Mouse (Mus musculus) liver, embryonic 13.5 days (tissue): ENCODE measurements around the gene Unk. TPM values are rescaled to one million over a fixed set of nuclear protein-coding genes. Genes with fewer than 3 reads are reported as not detected.
"Not testable (repeated sequence)": the region's sequence is repeated elsewhere in the genome, so short reads cannot be mapped to it uniquely, and the experiment has no call there.

ENCODE experiments used
- ATAC-seq: fragments of 200-750 bp; cut with Nextera tagmentation; 2 replicates; pipeline ENCODE4 v1.8.0; 2017; ENCODE audit warnings: low read depth, mild to moderate bottlenecking, moderate number of reproducible peaks, moderate library complexity
- DNase-seq: peaks from one replicate; pipeline ENCODE4 v3.0.0; 2022
- H3K27ac ChIP-seq: fragments of 300-500 bp; sonication (generic); 2 replicates; pipeline ENCODE4 v1.5.1; 2015; ENCODE audit warnings: moderate library complexity, mild to moderate bottlenecking, inconsistent platforms
- H3K27me3 ChIP-seq: fragments of 300-500 bp; sonication (generic); 2 replicates; pipeline ENCODE4 v1.6.1; 2015; ENCODE audit warnings: mild to moderate bottlenecking, inconsistent platforms
- H3K36me3 ChIP-seq: fragments of 300-500 bp; sonication (generic); 2 replicates; pipeline ENCODE4 v1.6.1; 2015; ENCODE audit warnings: mild to moderate bottlenecking, inconsistent platforms
- H3K4me1 ChIP-seq: fragments of 300-500 bp; sonication (generic); replicated peaks from 2 replicates; pipeline ENCODE4 v1.6.1; 2015; ENCODE audit warnings: inconsistent platforms
- H3K4me2 ChIP-seq: fragments of 300-500 bp; sonication (generic); 2 replicates; pipeline ENCODE4 v1.6.1; 2015; ENCODE audit warnings: inconsistent platforms, mild to moderate bottlenecking, moderate library complexity
- H3K4me3 ChIP-seq: fragments of 300-500 bp; sonication (generic); replicated peaks from 2 replicates; pipeline ENCODE4 v1.5.1; 2015; ENCODE audit warnings: mild to moderate bottlenecking, inconsistent platforms
- H3K9ac ChIP-seq: fragments of 300-500 bp; sonication (generic); 2 replicates; pipeline ENCODE4 v1.6.1; 2015; ENCODE audit warnings: mild to moderate bottlenecking, inconsistent platforms
- H3K9me3 ChIP-seq: fragments of 300-500 bp; sonication (generic); replicated peaks from 2 replicates; pipeline ENCODE4 v1.6.1; 2016; ENCODE audit warnings: inconsistent platforms
- WGBS: fragments of 180-500 bp; shearing (Covaris S2); methylation state at CpG from one replicate; pipeline ENCODE4 v1.1.7; 2015; ENCODE audit not compliant: insufficient replicate concordance; 5-methylcytosine and 5-hydroxymethylcytosine counted together
- polyA plus RNA-seq: library from polyadenylated mRNA; unstranded; fragments of >200 nt; fragmentation: Nextera tagmentation; extraction: Ambion mirVana; gene quantifications from 2 replicates; pipeline ENCODE4 v1.2.1, GENCODE M21; 2015

Gene Unk
- polyA plus RNA-seq, 1 experiment from 2014 or later: 9.8 TPM

DNA sequence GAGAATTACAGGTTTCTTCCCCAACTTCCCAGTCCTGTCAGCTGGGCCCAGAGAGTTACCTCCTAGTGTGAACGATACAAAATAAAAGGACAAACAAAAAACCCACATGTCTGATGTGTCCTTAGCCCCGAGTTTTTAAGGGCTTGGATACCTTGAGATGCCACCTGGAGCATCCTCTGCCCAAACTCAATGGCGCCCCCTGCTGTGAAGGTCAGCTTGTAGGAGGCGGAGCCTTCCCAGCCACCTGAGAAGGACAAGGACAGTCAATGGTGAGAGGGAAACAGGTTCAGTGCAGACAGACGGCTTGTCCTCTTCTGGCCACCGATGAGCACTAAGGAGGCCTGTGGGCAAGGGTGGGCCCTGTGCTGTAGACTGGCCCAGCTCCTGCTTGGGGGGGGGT is 51.0 kb downstream of the Unk start:
- H3K4me3 ChIP-seq: no peak overlapping the region
- ATAC-seq: no peak
- H3K4me1 ChIP-seq: peaks cover 97% of the 10 kb centered on the region
- H3K9ac ChIP-seq: no peak overlapping the region
- H3K27me3 ChIP-seq: no peaks in the 10 kb centered on the region
- peak; percentile 65 for DNase-seq
- no peak overlapping the region for H3K4me2 ChIP-seq
- H3K36me3 ChIP-seq: peaks cover 63% of the 10 kb centered on the region
- peak overlapping the region; percentile 60; the same call in 1 of the 2 replicates for H3K27ac ChIP-seq
- no peaks in the 10 kb centered on the region for H3K9me3 ChIP-seq
- WGBS: 69% methylated on average over 6 of the region's 6 CpGs

DNA sequence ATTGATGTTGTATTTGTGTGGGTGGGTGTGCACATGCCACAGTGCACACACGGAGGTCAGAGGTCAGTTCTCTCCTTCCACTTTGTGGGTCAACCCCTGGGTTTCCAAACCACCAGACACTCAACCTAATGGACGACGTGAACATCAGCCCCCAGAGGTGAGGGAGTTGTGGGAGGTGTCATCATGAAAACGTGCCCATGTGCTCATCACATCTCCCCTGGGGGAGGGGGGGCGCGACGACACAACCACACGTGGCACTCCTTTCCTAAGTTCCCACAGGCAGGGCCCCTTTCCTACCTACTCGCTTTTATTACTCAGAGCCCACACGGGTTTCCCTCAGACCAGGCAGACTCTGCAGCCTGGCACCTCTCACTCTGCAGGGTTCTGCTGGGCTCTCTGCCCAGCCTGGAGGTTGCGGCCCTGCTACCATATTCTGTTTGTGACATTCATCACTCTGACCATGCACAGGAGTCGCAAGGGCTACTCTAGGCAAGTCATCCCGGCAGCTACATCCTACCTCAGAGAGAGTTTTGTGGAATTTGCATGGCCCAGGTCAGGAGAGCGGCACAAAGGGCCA is 53.1 kb downstream of the Unk start:
- ATAC-seq (no peak), DNase-seq (no peak)
- Histone ChIP-seq H3K27me3 (no peaks in the 10 kb centered on the region), H3K9ac (peak overlapping the region; percentile 80; the same call in 1 of the 2 replicates), H3K9me3 (no peaks in the 10 kb centered on the region), H3K36me3 (peaks cover 63% of the 10 kb centered on the region), H3K4me3 (no peak overlapping the region), H3K4me2 (no peak overlapping the region), H3K4me1 (peaks cover 85% of the 10 kb centered on the region), H3K27ac (peak overlapping the region; percentile 86)
- 88% methylated on average over 14 of the region's 14 CpGs for WGBS

DNA sequence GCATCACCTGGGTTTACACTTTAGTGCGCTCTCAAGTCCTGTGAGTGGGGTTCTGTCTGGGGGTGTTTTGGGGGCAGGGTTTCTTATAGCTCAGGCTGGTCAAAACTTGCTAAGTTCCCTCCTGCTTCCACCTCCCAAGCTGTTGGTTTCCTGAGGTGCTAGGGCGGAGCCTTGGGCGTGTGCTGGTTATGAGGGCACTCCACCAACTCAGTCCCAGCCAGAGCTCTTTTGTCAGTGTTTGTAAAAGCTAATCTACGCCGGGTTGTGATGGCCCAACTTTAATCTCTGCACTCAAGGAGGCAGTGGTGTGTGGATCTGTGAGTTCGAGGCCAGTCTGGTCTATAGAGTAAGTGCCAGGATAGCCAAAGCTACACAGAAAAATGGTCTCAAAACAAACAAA is 54.0 kb downstream of the Unk start:
- peaks cover 85% of the 10 kb centered on the region for H3K4me1 ChIP-seq
- H3K9ac ChIP-seq: peak overlapping the region; percentile 80
- peak overlapping the region; percentile 68 for H3K4me3 ChIP-seq
- 31% methylated on average over 6 of the region's 6 CpGs for WGBS
- H3K27ac ChIP-seq: peak overlapping the region; percentile 86
- no peaks in the 10 kb centered on the region for H3K27me3 ChIP-seq
- no peak for ATAC-seq
- H3K36me3 ChIP-seq: peaks cover 57% of the 10 kb centered on the region
- DNase-seq: peak; percentile 58
- no peaks in the 10 kb centered on the region for H3K9me3 ChIP-seq
- peak overlapping the region; percentile 76 for H3K4me2 ChIP-seq

DNA sequence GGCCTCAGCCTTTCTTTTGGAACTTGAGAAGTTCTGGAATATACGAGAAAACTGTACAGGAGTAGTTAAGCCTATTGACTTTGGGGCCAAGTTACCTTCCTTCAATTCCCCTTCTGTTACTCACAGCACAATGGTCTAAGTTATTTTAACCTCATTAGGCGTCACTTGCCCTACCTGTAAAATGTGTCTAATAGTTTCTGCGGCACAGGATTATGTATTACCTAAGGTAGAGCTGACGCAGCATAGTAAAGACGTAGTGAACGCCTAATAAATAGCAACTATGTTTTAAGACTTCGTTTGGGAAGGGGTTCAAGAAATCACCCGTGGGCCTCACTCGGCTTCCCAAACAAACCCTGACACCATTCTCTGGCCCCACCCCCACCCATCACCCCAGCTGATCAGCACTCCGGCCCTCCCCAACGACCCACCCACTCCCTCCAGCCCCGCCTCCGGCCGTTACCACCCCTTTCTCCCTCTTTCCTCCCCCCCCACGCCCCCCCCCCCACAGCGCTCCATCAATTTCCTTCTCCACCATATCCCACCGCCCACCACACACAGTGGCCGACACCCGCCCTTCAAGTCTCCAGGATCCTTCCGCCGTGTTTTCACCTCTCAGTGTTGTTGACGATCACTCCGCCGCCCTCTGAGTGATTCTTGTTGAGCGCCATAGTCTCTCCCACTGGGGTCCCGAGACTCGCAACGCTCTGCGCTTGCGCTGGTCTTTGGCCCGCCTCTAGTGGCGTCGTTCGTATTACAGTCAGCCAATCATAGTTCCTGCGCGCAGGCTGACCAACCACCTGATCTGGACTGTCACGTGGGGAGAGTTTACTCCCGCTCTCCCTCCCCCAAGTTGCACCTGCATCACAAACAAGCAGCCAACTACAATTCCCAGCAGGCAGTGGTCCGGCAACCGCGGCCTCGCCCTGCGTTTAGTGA is 56.4 kb downstream of the Unk start, which contains the start of gene Wbp2:
Gene Wbp2, minus strand, starts transcription at position 738 of the 936 bp plus-strand sequence.
- H3K4me2 ChIP-seq: peak within 1 kb of the TSS; percentile 76
- H3K9ac ChIP-seq: peak within 1 kb of the TSS; percentile 80
- peak within 1 kb of the TSS; percentile 86 for H3K27ac ChIP-seq
- WGBS: 6% methylated on average over 41 of the region's 43 CpGs
- peak within 1 kb of the TSS; percentile 68 for H3K4me3 ChIP-seq
- no peaks in the 10 kb centered on the region for H3K27me3 ChIP-seq
- peaks cover 33% of the 10 kb centered on the region for H3K36me3 ChIP-seq
- no peaks in the 10 kb centered on the region for H3K9me3 ChIP-seq
- peak; percentile 97 for DNase-seq
- ATAC-seq: peak; percentile 91
- H3K4me1 ChIP-seq: peaks cover 66% of the 10 kb centered on the region

DNA sequence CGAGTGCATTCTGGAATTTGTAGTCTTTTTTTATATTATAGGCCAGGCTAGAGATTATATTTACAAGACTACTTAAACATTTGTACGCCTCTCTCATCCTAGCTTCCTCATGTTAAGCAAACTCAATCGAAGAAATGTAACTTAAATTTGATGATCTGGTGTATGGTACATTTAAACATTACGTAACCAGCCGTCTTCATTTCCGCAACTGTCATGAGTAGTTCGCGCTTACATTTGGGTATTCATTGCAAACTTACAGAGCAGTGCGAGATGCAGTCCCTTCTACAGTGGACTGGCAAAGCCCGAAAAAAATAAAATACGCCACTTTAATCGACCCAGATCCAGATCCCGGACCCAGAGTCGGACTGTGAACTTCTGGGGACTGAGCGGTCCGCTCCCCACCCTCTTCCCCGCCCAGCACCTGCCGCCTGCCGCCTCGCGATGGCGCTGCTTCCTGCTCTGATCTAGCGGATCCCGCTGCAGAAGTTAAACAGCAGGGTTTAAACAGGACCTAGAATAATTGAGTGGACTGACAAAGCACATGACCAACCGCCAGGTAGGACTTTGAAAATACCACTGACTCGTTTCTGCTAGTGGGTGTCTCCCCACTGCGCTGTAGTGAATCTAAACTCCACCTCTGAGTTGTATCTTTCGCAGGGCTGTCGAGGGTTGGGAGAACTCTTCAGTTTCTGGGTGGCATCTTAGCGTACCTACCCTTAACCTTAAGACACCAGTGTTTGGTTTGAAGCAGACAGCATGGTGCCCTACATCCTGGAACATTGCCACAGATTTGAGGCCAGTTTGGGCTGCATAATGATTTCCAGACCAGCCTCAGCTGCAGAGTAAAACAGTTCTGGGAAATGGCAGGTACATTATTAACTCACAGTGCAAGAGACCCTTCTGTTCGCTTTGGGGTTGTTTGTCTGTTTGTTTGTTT is 57.3 kb downstream of the Unk start:
- H3K9me3 ChIP-seq: no peaks in the 10 kb centered on the region
- H3K4me1 ChIP-seq: peaks cover 56% of the 10 kb centered on the region
- 3% methylated on average over 31 of the region's 31 CpGs for WGBS
- H3K4me2 ChIP-seq: peak overlapping the region; percentile 76
- H3K27ac ChIP-seq: peak overlapping the region; percentile 79
- H3K4me3 ChIP-seq: peak overlapping the region; percentile 68
- H3K36me3 ChIP-seq: peaks cover 24% of the 10 kb centered on the region
- peak; percentile 83 for DNase-seq
- H3K27me3 ChIP-seq: no peaks in the 10 kb centered on the region
- peak overlapping the region; percentile 64 for H3K9ac ChIP-seq
- peak; percentile 73 for ATAC-seq

DNA sequence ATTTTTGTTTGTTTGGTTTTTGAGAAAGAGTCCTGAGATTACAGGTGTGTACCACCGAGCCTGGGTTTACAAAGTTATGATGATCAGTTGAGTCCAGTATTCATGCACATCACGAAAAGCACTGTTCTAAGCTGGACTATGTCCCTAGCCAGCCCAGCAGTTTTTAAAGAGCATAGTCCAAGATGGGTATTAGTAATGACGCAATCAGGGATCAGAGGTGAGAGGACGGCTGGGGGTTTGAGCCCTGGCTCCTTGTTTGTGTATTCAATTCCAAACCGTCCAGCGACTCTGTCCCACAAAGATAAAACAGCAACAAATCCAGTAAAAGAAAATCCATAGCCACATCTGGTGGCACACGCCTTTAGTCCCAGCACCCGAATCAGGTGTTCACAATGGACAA is 58.1 kb downstream of the Unk start:
- no peak for ATAC-seq
- Histone ChIP-seq H3K9me3 (no peaks in the 10 kb centered on the region), H3K4me2 (peak overlapping the region; percentile 76), H3K9ac (peak overlapping the region; percentile 26; the same call in 1 of the 2 replicates), H3K4me3 (peak overlapping the region; percentile 68; the same call in 1 of the 2 replicates), H3K27me3 (no peaks in the 10 kb centered on the region), H3K36me3 (peaks cover 17% of the 10 kb centered on the region), H3K27ac (peak overlapping the region; percentile 79), H3K4me1 (peaks cover 53% of the 10 kb centered on the region)
- 38% methylated on average over 8 of the region's 8 CpGs for WGBS
- DNase-seq: no peak

DNA sequence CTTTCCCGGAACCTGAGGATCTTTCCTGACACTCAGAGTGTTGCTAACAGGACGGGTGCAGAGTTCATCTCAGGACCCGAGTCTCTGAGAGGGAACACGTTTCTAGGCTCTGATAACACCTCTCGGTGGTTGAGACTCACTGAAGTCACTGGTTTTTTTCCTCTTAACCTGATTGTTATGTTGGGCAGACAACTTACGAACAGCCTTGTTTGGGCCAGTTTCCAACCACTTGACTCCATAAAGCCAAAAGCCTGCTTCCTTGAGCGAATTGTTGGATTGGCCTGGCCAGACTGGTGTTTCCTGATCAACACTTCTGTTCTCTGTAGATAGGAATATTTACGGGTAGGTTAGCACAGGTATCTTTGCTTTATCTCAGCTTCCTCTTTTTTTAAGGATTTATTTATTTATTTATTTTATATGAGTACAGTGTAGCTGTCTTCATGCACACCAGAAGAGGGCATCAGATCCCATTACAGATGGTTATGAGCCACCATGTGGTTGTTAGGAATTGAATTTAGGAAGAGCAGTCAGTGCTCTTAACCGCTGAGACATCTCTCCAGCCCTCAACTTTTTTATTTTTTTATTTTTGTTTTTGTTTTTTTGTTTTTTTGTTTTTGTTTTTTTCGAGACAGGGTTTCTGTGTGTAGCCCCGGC is 58.7 kb downstream of the Unk start:
- peak overlapping the region; percentile 76; the same call in 1 of the 2 replicates for H3K4me2 ChIP-seq
- DNase-seq (no peak), ATAC-seq (no peak)
- peaks cover 10% of the 10 kb centered on the region; the same call in 1 of the 2 replicates for H3K36me3 ChIP-seq
- peak overlapping the region; percentile 26; the same call in 1 of the 2 replicates for H3K9ac ChIP-seq
- no peaks in the 10 kb centered on the region for H3K27me3 ChIP-seq
- H3K9me3 ChIP-seq: no peaks in the 10 kb centered on the region
- peaks cover 53% of the 10 kb centered on the region for H3K4me1 ChIP-seq
- no peak overlapping the region for H3K4me3 ChIP-seq
- H3K27ac ChIP-seq: peak overlapping the region; percentile 79
- WGBS: 31% methylated on average over 11 of the region's 11 CpGs

DNA sequence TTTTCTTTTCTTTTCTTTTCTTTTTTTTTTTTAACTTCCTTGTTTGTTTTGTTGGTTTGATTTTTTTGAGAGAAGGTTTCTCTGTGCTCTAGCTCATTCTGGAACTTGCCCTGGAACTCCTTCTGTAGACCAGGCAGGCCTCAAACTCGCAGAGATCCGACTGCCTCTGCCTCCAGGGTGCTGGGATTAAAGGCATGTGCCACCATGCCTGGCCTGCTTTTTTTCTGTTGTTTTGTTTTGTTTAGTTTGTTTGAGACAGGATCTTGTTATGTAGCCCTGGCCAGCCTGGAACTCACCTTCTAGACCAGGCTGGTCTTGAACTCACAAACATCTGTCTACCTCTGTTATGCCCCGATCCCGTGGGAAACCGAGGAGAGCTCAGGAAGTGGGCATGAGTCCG is 59.4 kb downstream of the Unk start:
- Histone ChIP-seq H3K4me3 (no peak overlapping the region), H3K9ac (no peak overlapping the region), H3K27me3 (no peaks in the 10 kb centered on the region), H3K27ac (no peak overlapping the region), H3K4me1 (peaks cover 53% of the 10 kb centered on the region), H3K36me3 (0 out of 2 replicates have a peak, but pooled peaks cover 4% of the 10 kb centered on the region), H3K4me2 (no peak overlapping the region), H3K9me3 (no peaks in the 10 kb centered on the region)
- 80% methylated on average over 6 of the region's 6 CpGs for WGBS
- DNase-seq: no peak
- no peak for ATAC-seq

DNA sequence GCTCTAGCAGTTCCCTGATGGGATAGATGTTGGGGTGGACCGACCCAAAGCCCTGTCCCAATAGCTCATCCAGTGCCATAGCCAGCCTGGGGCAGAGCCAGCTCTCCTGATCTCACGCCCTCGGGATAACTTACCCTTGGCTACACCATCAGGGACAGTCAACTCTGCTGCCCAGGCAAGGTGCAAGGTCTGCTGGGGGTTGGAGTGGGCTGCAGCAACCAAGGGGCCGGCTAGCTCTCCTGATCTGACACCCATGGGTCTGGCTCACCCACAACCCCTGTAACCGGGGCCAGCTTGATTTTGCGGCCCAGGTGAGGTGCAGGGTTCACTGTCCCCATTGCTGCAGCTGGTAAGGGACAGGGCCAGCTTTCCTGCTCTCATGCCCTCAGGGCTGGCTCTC is 61.5 kb downstream of the Unk start:
- Histone ChIP-seq H3K27ac (no peak overlapping the region; the same call in 1 of the 2 replicates), H3K4me3 (no peak overlapping the region), H3K9ac (no peak overlapping the region), H3K9me3 (0 out of 2 replicates have a peak, but pooled peaks cover 1% of the 10 kb centered on the region), H3K4me1 (peaks cover 40% of the 10 kb centered on the region), H3K36me3 (no peaks in the 10 kb centered on the region), H3K27me3 (no peaks in the 10 kb centered on the region), H3K4me2 (no peak overlapping the region)
- ATAC-seq: no peak
- 83% methylated on average over 6 of the region's 6 CpGs for WGBS
- DNase-seq: no peak

DNA sequence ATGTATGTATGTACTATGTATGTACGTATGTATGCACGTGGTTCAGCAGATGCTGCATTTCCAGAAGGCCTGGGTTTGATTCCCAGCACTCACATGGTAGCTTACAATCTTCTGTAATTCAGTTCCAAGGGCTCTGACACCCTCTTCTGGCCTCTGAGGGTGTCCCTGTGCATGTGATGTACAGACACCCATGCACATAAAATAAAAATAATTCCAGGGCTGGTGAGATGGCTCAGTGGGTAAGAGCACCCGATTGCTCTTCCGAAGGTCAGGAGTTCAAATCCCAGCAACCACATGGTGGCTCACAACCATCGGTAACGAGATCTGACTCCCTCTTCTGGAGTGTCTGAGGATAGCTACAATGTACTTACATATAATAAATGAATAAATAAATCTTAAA is 62.8 kb downstream of the Unk start:
- not testable (repeated sequence) for H3K9ac ChIP-seq, ATAC-seq, H3K27me3 ChIP-seq, H3K9me3 ChIP-seq, DNase-seq, H3K36me3 ChIP-seq, H3K4me2 ChIP-seq, H3K4me3 ChIP-seq
- H3K27ac ChIP-seq: peak overlapping the region; percentile 77; the same call in 1 of the 2 replicates
- 76% methylated on average over 6 of the region's 6 CpGs for WGBS
- peaks cover 36% of the 10 kb centered on the region for H3K4me1 ChIP-seq
